Mouse (Mus musculus): Measurements from ENCODE around the gene Prune1.

Prune1 gene

DNA sequence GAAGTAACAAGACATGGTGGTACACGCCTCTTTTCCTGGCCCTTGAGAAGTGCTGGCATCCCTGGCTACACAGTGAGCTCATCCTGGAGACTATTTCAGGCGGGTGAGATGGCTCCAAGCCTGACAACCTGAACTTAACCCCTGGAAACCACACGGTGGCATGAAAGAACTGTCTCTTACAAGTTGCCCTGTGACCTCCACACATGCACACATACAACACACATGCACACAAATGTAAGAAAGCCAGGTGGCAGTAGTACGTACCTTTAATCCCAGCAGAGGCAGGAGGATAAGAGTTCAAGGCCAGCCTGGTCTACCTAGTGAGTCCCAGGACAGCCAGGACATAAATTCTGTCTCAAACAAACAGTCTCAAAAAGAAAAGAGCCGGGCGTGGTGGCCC, 42.9 kb downstream of the Prune1 start:
- no peak for DNase-seq (ENCODE audit: low read depth, low spot score)

DNA sequence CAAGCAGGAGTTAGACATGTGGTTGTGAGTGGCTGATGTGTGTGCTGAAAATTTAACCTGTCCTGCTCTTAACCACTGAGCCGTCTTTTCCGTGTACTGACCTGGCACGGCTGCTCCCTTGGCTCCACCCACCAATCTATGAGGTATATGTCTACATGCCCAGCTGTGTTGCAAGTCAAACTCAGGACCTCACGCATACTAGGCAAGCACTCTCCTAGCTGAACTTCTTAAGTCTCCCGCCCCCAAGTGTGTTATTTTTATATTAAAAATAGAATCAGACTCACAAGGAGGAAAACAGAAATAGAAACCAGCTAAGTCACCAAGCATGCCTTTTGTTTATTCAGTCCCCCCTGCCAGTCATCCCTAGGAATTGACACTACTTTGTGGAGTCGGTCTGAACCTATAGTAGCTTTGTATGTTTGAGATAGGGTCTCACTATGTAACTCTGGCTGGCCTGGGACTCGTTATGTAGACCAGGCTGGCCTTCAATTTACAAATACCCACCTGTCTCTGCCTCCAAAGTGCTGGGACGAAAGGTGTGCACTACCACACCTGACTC, 44.3 kb downstream of the Prune1 start:
- no peak for DNase-seq (ENCODE audit: low read depth, low spot score)

DNA sequence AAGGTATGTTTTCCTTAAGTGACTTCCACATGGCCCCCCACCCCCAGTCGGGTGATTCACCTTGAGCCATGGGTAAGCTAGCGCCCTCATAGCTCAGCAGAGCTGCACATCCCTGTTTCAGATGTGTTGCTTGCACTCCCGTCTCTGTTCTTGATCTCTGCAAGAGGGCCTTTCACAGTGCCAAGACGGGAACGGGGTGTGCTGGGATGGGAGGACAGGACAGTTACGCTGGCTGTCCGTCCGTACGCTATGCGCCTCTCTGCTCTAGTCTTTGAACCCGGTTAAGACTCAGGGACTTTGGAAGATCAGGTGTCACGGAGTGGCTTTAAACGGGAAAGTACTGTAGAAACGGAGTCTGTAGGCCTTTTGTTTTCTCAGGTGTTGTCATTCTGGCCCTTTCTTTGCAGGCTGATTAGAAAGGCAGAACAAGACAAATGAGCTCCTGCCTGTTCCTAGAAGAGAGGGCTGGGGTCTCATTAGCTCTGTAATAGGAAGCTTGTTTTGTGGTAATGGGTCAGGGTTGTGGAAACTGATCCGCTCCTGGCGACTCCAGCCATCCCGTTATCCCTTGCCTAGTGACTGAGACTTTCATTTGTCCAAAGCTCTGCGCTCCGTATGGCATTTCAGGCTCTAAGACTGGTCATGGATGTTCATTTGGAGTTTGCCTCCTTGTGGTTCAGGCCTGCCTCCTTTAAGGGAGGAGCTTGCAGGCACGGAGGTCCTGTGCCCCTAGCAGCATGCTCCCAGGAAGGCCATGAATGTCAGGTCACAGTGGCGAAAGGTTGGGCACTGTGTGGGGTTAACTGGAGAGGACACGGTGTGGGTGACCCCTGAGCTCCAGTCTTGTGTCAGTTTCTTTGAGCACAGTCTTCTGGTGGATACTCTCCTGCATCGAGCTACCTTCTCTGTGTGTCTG, 46.2 kb downstream of the Prune1 start:
- no peak for DNase-seq (ENCODE audit: low read depth, low spot score)

DNA sequence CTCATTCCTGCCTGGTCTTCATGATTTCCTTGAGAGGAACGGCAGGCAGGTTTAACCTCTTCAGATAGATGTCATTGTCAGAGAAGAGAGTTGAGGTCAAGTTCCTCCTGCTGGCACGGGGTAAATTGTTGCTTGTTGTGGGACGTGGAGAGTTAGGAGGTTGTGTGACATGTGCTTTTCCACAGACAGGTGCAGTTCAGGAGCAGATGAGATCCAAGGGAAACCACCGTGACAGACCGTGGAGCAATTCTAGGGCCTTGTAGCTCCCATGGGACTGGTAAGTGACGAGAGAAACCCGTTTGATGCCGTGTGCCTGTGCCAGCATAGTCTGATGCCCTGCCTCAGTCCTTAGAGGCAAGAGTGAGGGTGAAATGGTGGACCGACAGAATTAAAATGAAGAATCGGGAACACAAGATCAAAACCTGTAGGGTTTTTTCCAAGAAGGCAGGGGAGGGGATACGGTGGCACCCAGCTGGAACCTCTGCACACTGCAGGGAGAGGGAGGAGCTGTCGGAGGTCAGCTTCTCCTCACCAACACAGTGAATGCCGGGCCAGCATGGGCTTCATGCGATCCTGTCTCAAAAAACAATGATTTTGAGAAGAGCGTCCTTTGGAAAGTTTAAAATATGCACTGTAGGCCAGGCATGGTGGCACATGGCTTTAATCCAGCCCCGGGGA, 48.4 kb downstream of the Prune1 start:
- no peak for DNase-seq (ENCODE audit: low read depth, low spot score)

DNA sequence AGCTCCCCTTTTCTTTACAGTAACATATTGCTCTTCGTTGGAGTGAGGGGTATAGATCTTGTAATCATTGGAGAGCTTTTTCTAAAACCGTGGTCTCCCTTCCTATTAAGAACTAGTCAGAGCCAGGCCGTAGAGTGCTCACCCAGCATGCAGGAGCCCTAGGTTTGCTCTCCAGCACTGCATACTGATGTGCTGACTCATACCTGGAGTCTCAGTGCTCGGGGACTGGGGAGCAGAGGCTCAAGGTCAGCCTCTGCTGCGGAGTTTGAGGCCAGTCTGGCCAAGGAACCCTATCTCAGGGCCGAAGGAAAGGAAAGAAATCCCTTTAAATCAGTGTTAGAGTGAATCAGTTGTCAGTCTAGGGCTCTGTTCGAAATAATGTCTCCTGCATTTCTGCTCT, 49.1 kb downstream of the Prune1 start:
- DNase-seq (ENCODE audit: low read depth, low spot score) = no peak

DNA sequence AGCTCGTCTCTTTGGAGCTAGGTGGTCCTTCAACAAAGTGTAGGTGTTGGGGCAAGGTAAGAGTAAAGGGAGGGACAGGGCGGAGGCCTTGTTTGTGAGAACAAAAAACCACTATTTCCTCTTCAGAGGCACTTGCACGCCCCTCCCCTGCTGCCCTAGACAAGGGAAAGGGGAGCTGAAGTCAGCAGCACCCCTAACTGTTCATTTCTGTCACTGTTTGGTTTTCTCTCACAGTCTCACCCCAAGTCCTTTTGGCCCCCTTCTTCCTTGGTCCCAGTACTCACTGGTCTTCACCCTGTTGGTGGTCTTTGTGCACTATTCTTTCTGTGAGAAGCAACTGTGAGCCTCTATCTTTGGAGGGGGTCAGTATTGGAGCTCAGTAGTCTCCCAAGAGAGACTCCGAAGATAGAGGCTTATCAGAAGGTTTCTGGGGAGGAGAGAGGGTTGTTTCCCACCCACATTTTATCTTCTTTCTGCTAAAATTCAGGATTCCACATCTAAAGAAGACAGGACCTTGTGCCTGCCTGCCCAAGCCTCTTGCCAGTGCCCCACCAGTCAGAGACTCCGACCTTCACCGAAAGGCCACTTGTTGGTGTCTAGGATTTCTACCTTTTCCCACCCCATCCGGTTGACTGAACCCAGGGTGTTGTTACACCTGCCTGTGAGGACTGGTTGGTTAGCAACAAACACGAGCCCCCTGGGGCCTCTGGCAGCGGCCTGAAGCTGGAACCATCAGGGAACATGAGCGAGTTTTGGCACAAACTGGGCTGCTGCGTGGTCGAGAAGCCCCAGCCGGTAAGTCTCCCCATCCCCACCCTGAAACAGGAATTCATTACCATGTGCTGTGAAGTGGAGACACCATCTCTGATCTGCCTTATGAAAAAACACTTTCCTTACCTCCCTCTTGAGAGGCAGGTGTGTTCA, 50.3 kb downstream of the Prune1 start, which contains the start of gene Mllt11:
Mllt11 (minus strand) TSS at position 874 of the 924 bp plus-strand sequence.
- DNase-seq (ENCODE audit: low read depth, low spot score) = no peak

DNA sequence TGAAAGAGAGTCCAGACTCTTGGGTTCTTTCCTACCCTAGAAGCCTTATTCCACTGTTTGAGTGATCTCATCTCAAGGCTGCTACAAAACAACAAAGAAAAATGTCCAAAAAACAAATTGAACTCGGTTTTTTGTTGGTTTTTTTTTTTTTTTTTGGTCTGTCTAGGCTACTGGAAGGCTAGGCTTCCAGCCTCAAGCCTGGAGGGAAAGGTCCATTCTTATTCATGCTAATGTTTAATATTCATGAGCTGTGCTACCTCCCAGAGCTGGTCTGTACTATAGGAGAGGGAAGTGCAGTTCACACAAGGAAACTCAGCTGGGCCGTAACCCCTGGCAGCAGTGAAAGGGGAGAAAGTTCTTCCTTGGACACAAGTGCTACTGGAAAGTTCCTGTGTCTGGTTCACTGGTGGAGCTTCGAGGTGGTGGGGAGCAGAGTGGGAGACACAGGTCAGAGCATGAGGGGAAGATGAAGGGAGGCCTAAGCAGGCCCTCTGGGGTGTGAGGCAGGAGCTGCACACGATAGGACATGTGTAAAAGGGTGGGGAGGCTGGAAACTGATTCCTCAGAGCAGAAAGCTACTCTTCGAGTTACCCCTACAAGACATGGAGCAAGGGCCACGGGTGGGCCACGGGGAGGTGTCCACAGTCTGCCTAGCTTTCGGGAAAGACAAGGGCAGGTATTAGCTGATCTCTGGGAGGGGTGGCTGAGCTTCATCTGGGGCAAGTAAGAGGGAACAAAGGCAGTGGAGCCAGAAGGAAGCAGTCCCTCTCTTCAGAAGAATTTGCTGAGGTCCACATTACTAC, 51.2 kb downstream of the Prune1 start:
- no peak for DNase-seq (ENCODE audit: low read depth, low spot score)

DNA sequence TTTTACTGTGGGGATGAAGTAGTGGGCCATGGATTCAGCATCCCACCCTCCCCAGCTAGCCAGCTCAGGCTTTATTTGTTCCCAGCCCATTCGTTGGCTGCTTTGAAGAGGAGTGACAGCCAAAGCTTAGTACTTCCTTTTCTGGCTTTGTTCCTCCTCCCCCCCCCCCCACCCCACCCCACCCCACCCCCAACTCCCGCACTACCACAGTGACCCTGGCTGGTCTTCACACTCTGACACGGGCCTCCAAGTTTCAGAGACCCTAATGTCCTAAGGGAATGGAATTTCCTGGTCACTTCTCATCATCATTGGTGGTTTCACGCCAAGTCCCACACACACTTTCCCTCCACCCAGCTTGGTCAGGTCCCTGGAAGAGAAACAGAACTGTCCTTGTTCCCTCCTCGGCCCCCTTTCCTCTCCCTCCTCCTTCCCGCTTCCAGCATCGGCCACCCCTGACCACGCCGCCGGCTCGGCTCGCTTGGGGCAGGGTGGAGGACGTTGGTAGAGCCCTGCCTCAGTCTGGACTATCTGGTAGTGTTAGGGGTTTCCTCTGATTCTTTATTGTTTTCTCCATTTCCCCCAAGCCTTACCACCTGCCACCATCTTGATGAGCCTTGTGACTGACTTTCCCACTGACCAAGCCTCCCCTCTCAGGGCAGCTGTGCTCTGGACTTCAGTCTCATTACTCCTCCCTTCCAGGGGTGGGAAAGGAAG, 51.9 kb downstream of the Prune1 start:
- DNase-seq (ENCODE audit: low read depth, low spot score) = no peak

DNA sequence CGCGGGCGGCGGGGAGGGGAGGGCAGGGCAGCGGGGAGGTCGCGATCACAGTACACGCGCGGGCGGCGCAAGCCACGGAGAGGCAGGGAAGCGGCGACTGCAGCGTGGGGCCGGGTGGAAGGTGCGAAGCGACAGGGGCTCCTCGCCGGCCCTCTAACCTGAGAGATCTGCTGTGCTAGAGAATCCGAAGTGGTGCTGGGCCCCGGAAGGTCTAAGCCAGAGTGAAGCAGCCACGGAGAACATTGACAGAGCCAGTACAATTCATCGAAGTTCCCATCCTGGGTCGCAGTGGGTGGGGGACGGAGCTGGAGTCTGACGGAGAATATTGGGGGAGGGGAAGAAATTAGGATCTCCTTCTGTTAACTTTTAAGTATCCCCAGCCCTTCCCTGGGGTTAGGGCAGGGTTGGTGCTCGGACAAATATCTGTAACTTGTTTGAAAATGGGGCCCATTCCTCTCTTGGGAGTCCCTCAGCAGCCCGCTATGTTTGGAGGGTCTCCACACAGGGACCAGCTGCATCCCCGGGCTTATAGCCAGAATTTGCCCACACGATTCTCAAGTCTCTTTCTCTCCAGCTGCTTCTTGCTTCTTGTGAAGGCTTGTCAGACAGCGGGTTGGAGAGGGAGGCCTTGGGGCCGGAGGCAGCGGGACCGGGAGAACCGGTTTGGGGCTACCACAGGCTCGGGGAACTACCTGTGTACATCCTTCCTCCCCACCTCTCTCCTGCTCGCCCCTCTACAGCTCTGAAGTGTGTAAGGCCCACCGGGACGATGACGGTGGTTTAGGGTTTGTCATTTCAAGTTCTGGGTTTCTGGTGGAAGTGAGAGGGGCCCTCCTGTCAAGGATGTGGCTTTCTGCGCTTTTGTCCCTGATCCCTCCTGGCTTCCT, 52.7 kb downstream of the Prune1 start:
- no peak for DNase-seq (ENCODE audit: low read depth, low spot score)

DNA sequence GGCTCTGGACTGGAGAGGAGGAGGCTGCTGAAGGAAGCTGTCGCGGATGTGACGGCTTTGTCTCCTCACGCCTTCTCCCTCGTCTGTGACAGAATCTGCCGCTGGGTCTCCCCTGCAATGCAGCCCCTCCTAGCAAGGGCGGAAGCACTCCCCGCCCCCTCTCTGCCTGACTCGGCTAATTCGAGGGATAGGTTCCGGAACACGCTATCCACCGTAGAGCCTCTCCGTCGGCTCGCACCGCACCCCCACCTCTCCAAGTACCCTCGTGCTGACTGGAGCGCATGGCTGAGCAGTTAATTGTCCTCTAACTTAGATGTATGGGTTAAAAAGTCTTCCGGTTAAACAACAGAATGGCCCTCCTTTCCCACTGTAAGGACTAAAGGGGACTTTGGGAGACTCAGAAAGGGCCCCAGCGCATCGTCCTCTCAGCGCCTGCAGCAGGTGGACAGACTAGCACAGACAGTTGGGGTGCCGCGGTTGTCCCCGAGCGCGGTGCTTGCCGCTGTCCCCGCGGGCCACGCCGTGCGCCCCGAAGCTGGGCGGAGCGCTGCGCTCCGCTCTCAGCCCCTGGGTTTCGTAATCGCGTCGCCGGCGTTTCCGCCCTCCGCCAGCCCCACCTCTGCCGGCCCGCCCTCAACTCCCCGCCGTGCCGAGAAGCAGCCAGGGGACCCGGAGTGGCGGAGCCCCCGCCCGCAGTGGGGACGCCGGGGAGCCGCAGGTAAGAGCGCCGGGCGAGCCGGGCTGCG, 53.6 kb downstream of the Prune1 start, which contains the start of gene Cdc42se1:
Cdc42se1 (plus strand) TSS at position 585 of the 746 bp plus-strand sequence.
- peak; percentile 88 for DNase-seq (ENCODE audit: low read depth, low spot score)

DNA sequence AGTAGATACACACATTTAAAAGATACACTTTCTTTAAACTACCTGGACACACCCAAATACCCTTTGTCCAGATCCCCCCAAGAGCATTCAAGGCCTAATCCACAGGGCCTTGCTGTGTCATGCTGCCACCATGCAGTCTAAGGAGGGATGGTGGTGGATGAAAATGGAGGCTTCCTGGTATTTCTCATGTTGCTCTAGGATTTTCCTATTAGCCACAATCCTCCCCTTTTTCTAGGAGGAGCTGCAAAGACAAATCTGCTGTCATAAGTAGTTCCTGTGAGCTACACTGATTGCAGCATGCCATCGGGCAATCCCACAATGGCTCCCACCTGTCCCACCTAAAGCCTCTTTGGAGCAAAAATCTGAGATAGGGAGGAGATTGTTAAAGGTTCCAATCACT, 54.7 kb downstream of the Prune1 start:
- DNase-seq (ENCODE audit: low read depth, low spot score) = no peak

DNA sequence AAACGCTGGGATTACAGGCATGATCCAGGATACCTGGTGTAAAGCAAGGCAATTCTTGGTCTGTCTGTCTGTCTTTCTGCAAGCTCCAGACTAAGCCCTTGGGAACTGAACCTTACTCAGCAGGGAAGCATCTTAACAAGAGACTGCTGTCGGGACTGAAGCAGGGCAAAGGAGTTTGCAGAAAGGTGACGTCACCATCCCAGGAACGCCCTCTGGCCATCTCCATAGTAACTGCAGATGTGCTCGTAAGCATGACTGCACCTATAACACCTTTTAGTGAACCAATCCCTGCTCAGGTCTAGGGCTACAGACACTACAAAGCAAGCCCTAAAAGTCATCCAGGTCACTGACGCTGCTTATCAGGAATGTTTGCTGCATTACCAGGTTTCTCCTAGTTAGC, 57.6 kb downstream of the Prune1 start:
- no peak for DNase-seq (ENCODE audit: low read depth, low spot score)

DNA sequence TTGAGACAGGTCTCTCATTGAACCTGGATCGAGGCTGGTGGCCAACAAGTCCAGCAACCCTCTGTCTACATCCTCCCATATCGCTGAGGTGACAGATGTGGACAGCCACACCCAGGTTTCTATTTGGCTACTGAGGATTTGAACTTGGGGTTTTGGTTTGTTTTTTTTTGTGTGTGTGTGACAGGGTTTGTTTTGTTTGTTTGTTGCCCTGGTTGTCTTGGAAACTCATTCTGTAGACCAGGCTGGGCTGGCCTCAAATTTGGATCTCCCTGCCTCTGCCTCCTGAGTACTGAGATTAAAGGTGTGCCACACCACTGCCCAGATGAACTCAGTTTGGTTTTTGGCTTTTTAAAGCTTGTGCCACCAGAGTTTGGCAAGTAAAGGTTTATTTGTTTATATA, 58.8 kb downstream of the Prune1 start:
- DNase-seq (ENCODE audit: low read depth, low spot score) = no peak

DNA sequence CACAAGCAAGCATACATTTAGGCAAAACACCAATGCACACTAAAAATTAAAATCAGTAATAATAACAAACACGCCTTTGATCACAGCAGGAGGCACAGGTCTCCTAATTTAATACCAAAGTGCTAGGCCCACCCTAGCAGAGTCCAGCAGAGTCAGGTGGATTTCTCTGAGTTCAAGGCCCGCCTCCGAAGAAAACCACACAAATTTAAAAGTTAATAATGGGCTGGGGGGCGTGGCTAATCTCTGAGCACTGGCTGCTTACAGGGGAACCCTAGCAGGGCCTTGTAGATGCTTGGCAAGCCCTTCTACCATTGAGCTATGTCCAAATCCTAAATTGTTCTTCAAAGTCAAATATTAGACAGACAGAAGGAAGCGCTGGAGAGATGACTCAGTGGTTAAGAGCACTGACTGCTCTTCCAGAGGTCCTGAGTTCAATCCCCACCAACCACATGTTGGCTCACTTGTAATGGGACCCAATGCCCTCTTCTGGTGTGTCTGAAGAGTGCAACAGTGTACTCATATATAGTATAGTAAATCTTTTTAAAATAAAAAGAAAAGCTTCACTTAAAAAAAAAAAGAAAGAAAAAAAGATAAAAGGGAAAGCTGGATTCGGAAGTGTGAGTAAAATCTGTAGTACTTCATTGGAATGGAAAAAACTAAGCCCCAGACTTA, 63.3 kb downstream of the Prune1 start:
- DNase-seq (ENCODE audit: low read depth, low spot score) = no peak

DNA sequence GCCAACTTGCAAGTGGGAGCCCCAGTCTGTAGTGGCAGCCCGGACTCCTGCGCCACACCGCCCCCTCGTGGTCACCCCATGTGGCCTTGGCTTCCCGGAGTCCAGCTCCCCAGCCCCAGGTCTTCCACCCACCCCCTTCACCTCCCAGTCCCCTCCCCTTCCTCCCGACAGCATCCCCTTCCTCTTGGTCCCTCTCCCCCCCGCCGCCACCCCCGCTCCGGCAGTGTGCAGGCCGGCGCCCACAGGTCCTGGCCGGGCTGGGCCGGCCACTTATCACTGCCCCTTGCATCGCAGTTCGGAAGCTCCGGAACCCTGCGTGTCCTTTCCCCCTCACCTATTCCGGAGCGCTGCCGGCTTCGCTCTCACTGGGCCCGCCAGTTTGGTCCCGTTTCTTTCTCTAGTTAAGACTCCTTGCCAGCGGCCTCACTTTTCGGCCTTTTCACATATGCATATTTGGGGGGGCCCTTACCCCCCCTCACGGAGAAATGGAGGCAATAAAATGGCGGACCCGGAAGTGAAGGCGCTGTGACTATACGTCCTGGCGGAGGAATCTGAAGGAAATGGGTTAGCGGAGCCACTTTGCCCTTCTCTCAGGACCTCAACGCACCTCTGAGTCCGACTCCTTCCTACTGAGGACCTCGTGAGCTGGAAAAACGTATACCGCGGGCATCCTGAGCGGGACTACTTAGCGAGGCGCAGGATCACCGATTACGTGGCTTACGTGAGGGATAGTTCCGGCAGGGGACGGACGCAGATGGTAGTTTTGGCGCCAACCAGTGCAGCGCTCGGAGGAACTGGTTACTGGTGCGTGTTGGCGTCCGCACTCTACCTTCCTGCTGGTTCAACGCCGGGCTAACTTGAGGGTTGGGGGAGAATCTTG, 64.4 kb downstream of the Prune1 start, which contains the start of gene Gabpb2:
Gabpb2 (minus strand) TSS at position 662 of the 880 bp plus-strand sequence.
- peak; percentile 89 for DNase-seq (ENCODE audit: low read depth, low spot score)

DNA sequence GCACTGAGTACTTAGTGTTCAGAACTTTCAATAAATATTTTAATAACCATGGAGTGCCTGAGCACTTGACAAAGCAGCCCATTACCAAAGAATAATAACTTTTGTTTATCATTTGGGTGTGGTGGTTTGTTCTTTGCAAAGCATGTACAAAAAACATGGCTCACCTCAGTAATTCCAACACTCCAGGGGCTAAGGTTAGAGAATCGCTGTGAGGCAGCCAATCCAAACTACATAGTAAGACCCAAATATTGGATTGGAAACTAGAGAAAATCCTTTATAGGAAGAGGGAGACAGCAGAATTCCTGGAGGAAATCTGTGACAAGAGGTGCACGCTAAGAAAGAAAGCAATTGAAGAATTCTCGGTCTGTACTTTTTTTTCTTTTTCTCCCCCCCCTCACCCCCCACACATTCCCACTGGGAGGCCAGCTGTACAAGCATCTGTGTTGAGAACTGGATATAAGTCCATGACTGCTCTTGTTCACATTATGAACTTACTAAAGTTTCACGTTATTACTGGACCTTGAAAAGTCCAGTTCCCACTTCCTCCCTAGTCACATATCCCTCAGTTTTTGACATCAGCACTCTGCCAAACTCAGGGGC, 65.1 kb downstream of the Prune1 start:
- DNase-seq (ENCODE audit: low read depth, low spot score) = no peak

All from telencephalon, adult 2 months (tissue).